Mouse (Mus musculus) liver, adult 2 months (tissue): ENCODE results near the gene Scgb1a1. TPM values are rescaled to one million over a fixed set of nuclear protein-coding genes. Genes with fewer than 3 reads are reported as not detected.

ENCODE experiments used
- DNase-seq: peaks from one replicate; pipeline ENCODE4 v3.0.0-alpha.2; 2011; ENCODE audit warnings: low read depth, low spot score; ENCODE audit errors: extremely low read depth
- H3K27ac ChIP-seq: fragments of 200-500 bp; replicated peaks from 2 replicates; pipeline ENCODE4 v1.5.1; 2012; ENCODE audit warnings: low read depth, mild to moderate bottlenecking, control low read depth, inconsistent platforms, low read length; ENCODE audit not compliant: insufficient read depth
- H3K27me3 ChIP-seq: fragments of 200-500 bp; 2 replicates; pipeline ENCODE4 v1.6.1; 2012; ENCODE audit warnings: mild to moderate bottlenecking, moderate library complexity, low read length, inconsistent platforms; ENCODE audit not compliant: control insufficient read depth, insufficient read depth
- H3K36me3 ChIP-seq: fragments of 200-500 bp; 2 replicates; pipeline ENCODE4 v1.6.1; 2012; ENCODE audit warnings: low read length, inconsistent platforms; ENCODE audit not compliant: control insufficient read depth, insufficient read depth
- H3K4me1 ChIP-seq: fragments of 200-500 bp; 2 replicates; pipeline ENCODE4 v1.6.1; 2011; ENCODE audit warnings: low read length; ENCODE audit not compliant: control insufficient read depth, insufficient read depth
- H3K4me3 ChIP-seq: fragments of 200-500 bp; 2 replicates; pipeline ENCODE4 v1.5.1; 2011; ENCODE audit warnings: low read depth, mild to moderate bottlenecking, control low read depth, low read length, moderate library complexity; ENCODE audit not compliant: insufficient read depth
- H3K79me2 ChIP-seq: fragments of 200-500 bp; 2 replicates; pipeline ENCODE4 v1.6.1; 2012; ENCODE audit warnings: inconsistent platforms, mild to moderate bottlenecking, low read length, moderate library complexity; ENCODE audit not compliant: control insufficient read depth, insufficient read depth
- H3K9ac ChIP-seq: fragments of 200-500 bp; 2 replicates; pipeline ENCODE4 v1.6.1; 2012; ENCODE audit warnings: low read depth, mild to moderate bottlenecking, control low read depth, inconsistent platforms, low read length
- CTCF ChIP-seq: fragments of 200-500 bp; IDR thresholded peaks from 2 replicates; pipeline ENCODE4 v1.5.1; 2011; ENCODE audit warnings: low read depth, low read length, control low read depth
- POLR2A ChIP-seq: fragments of 200-500 bp; IDR thresholded peaks from 2 replicates; pipeline ENCODE4 v1.6.1; 2011; ENCODE audit warnings: low read length, control low read depth; ENCODE audit not compliant: insufficient read depth; ENCODE audit errors: extremely low read depth
- WGBS: fragments of 180-500 bp; shearing (Covaris S2); methylation state at CpG from one replicate; pipeline ENCODE4 v1.1.7; 2018; 5-methylcytosine and 5-hydroxymethylcytosine counted together
- polyA plus RNA-seq: library from polyadenylated mRNA; depleted of rRNA; stranded (reverse); fragments of >200 nt; gene quantifications from 2 replicates; pipeline ENCODE4 v1.2.3, GENCODE M21; 2012
- total RNA-seq: library from RNA; depleted of rRNA; stranded (reverse); fragments of >200 nt; gene quantifications from 2 replicates; pipeline ENCODE4 v1.2.3, GENCODE M21; 2014

Gene Scgb1a1
- total and polyA plus RNA-seq, 2 experiments, result 1.4 TPM; not detected in 1

- Histone ChIP-seq H3K27me3 (no peaks in the 10 kb centered on the region), H3K4me1 (peaks cover 12% of the 10 kb centered on the region), H3K36me3 (no peaks in the 10 kb centered on the region), H3K27ac (no peak overlapping the region), H3K9ac (no peak overlapping the region), H3K79me2 (no peaks in the 10 kb centered on the region), H3K4me3 (no peak overlapping the region)
- WGBS, result 84% methylated on average over 4 of the region's 4 CpGs
- TF ChIP-seq POLR2A (no peak), CTCF (no peak)
- no peak for DNase-seq
These were observed 13.3 kb downstream of the Scgb1a1 start for GRCm38 (mm10) chr19:9074424-9074823.

GRCm38 (mm10) chr19:9073776-9074411 lies 13.9 kb downstream of the Scgb1a1 start:
- peak overlapping the region; percentile 50 for H3K27ac ChIP-seq
- WGBS, result 78% methylated on average over 12 of the region's 12 CpGs
- no peak overlapping the region for H3K4me3 ChIP-seq
- no peaks in the 10 kb centered on the region; the same call in 1 of the 2 replicates for H3K36me3 ChIP-seq
- no peak for TF ChIP-seq CTCF
- TF ChIP-seq POLR2A, result no peak
- no peaks in the 10 kb centered on the region for H3K27me3 ChIP-seq
- DNase-seq, result no peak
- no peaks in the 10 kb centered on the region for H3K79me2 ChIP-seq
- no peak overlapping the region for H3K9ac ChIP-seq
- H3K4me1 ChIP-seq, result peaks cover 12% of the 10 kb centered on the region

- no peak overlapping the region for H3K9ac ChIP-seq
- no peak for TF ChIP-seq CTCF
- TF ChIP-seq POLR2A, result no peak
- 75% methylated on average over 2 of the region's 2 CpGs for WGBS
- peaks cover 2% of the 10 kb centered on the region; the same call in 1 of the 2 replicates for H3K36me3 ChIP-seq
- no peak overlapping the region for H3K27ac ChIP-seq
- peaks cover 2% of the 10 kb centered on the region; the same call in 1 of the 2 replicates for H3K79me2 ChIP-seq
- peaks cover 10% of the 10 kb centered on the region for H3K4me1 ChIP-seq
- no peak for DNase-seq
- no peak overlapping the region for H3K4me3 ChIP-seq
- H3K27me3 ChIP-seq, result no peaks in the 10 kb centered on the region
These were observed 15.6 kb downstream of the Scgb1a1 start for GRCm38 (mm10) chr19:9072157-9072530.

- no peak overlapping the region for H3K4me3 ChIP-seq
- no peaks in the 10 kb centered on the region for H3K27me3 ChIP-seq
- DNase-seq, result peak; percentile 26
- peaks cover 3% of the 10 kb centered on the region; the same call in 1 of the 2 replicates for H3K79me2 ChIP-seq
- peak overlapping the region; percentile 44 for H3K27ac ChIP-seq
- WGBS, result 64% methylated on average over 7 of the region's 7 CpGs
- peaks cover 2% of the 10 kb centered on the region; the same call in 1 of the 2 replicates for H3K36me3 ChIP-seq
- no peak for TF ChIP-seq POLR2A
- TF ChIP-seq CTCF, result no peak
- H3K4me1 ChIP-seq, result peaks cover 8% of the 10 kb centered on the region
- no peak overlapping the region for H3K9ac ChIP-seq
These were observed 16.2 kb downstream of the Scgb1a1 start for GRCm38 (mm10) chr19:9071456-9072156.

- TF ChIP-seq POLR2A, result no peak
- no peak for TF ChIP-seq CTCF
- Histone ChIP-seq H3K9ac (no peak overlapping the region), H3K27ac (no peak overlapping the region), H3K27me3 (no peaks in the 10 kb centered on the region), H3K4me1 (peaks cover 8% of the 10 kb centered on the region), H3K79me2 (peaks cover 5% of the 10 kb centered on the region; the same call in 1 of the 2 replicates), H3K36me3 (peaks cover 2% of the 10 kb centered on the region; the same call in 1 of the 2 replicates), H3K4me3 (no peak overlapping the region)
- WGBS, result 92% methylated on average over 2 of the region's 2 CpGs
- DNase-seq, result no peak
These were observed 17.4 kb downstream of the Scgb1a1 start for GRCm38 (mm10) chr19:9070316-9070715.

GRCm38 (mm10) chr19:9069687-9070307 lies 18.0 kb downstream of the Scgb1a1 start:
- Histone ChIP-seq H3K9ac (no peak overlapping the region), H3K27ac (no peak overlapping the region), H3K27me3 (no peaks in the 10 kb centered on the region), H3K79me2 (peaks cover 5% of the 10 kb centered on the region; the same call in 1 of the 2 replicates), H3K4me1 (peaks cover 8% of the 10 kb centered on the region), H3K4me3 (no peak overlapping the region), H3K36me3 (peaks cover 2% of the 10 kb centered on the region; the same call in 1 of the 2 replicates)
- WGBS, result 63% methylated on average over 8 of the region's 8 CpGs
- no peak for DNase-seq
- TF ChIP-seq CTCF (no peak), POLR2A (no peak)
